Mouse (Mus musculus): Measurements from ENCODE around the gene Mycn. TPM values are rescaled to one million over a fixed set of nuclear protein-coding genes. Genes with fewer than 3 reads are reported as not detected.

Gene Mycn
- total and polyA plus RNA-seq, 2 experiments: 0.54 to 0.65 TPM

- Histone ChIP-seq H3K4me1 (ENCODE audit: control insufficient read depth, insufficient read depth, low read length) (no peaks in the 10 kb centered on the region), H3K27ac (replicated peaks; ENCODE audit: insufficient read depth, low read depth, low read length) (no peak overlapping the region), H3K79me2 (ENCODE audit: control insufficient read depth, insufficient read depth, low read length) (no peaks in the 10 kb centered on the region), H3K4me3 (ENCODE audit: insufficient read depth, low read depth, low read length) (no peak overlapping the region), H3K27me3 (ENCODE audit: control insufficient read depth, insufficient read depth, low read length) (no peaks in the 10 kb centered on the region), H3K9ac (ENCODE audit: low read depth, low read length) (no peak overlapping the region), H3K36me3 (ENCODE audit: control insufficient read depth, insufficient read depth, low read length) (no peaks in the 10 kb centered on the region)
- TF ChIP-seq POLR2A (IDR thresholded peaks at IDR 0.05; ENCODE audit: extremely low read depth, insufficient read depth, low read length) (no peak), CTCF (IDR thresholded peaks at IDR 0.05; ENCODE audit: low read depth, low read length) (no peak)
- WGBS: 73% methylated on average over 8 of the region's 8 CpGs
- DNase-seq (ENCODE audit: extremely low read depth, low read depth, low spot score): no peak
Measured at GRCm38 (mm10) chr12:12972756-12973435, 31.2 kb upstream of the Mycn start.

- no peaks in the 10 kb centered on the region for H3K36me3 ChIP-seq (ENCODE audit: control insufficient read depth, insufficient read depth, low read length)
- H3K4me3 ChIP-seq (ENCODE audit: insufficient read depth, low read depth, low read length): no peak overlapping the region
- no peak overlapping the region for H3K27ac ChIP-seq (replicated peaks; ENCODE audit: insufficient read depth, low read depth, low read length)
- no peak for DNase-seq (ENCODE audit: extremely low read depth, low read depth, low spot score)
- H3K79me2 ChIP-seq (ENCODE audit: control insufficient read depth, insufficient read depth, low read length): no peaks in the 10 kb centered on the region
- WGBS: 76% methylated on average over 2 of the region's 2 CpGs
- H3K27me3 ChIP-seq (ENCODE audit: control insufficient read depth, insufficient read depth, low read length): no peaks in the 10 kb centered on the region
- no peaks in the 10 kb centered on the region for H3K4me1 ChIP-seq (ENCODE audit: control insufficient read depth, insufficient read depth, low read length)
- TF ChIP-seq CTCF (IDR thresholded peaks at IDR 0.05; ENCODE audit: low read depth, low read length): no peak
- no peak for TF ChIP-seq POLR2A (IDR thresholded peaks at IDR 0.05; ENCODE audit: extremely low read depth, insufficient read depth, low read length)
- no peak overlapping the region for H3K9ac ChIP-seq (ENCODE audit: low read depth, low read length)
Measured at GRCm38 (mm10) chr12:12967946-12968345, 26.2 kb upstream of the Mycn start.

- Histone ChIP-seq H3K79me2 (ENCODE audit: control insufficient read depth, insufficient read depth, low read length) (no peaks in the 10 kb centered on the region), H3K27ac (replicated peaks; ENCODE audit: insufficient read depth, low read depth, low read length) (no peak overlapping the region), H3K4me1 (ENCODE audit: control insufficient read depth, insufficient read depth, low read length) (no peaks in the 10 kb centered on the region), H3K27me3 (ENCODE audit: control insufficient read depth, insufficient read depth, low read length) (no peaks in the 10 kb centered on the region), H3K4me3 (ENCODE audit: insufficient read depth, low read depth, low read length) (no peak overlapping the region), H3K9ac (ENCODE audit: low read depth, low read length) (no peak overlapping the region), H3K36me3 (ENCODE audit: control insufficient read depth, insufficient read depth, low read length) (no peaks in the 10 kb centered on the region)
- WGBS: 88% methylated on average over 3 of the region's 3 CpGs
- no peak for DNase-seq (ENCODE audit: extremely low read depth, low read depth, low spot score)
- TF ChIP-seq CTCF (IDR thresholded peaks at IDR 0.05; ENCODE audit: low read depth, low read length) (no peak), POLR2A (IDR thresholded peaks at IDR 0.05; ENCODE audit: extremely low read depth, insufficient read depth, low read length) (no peak)
Measured at GRCm38 (mm10) chr12:12964856-12965255, 23.1 kb upstream of the Mycn start.

GRCm38 (mm10) chr12:12947606-12948005 is 5.9 kb upstream of the Mycn start:
- H3K36me3 ChIP-seq (ENCODE audit: control insufficient read depth, insufficient read depth, low read length): no peaks in the 10 kb centered on the region
- 87% methylated on average over 4 of the region's 4 CpGs for WGBS
- H3K27me3 ChIP-seq (ENCODE audit: control insufficient read depth, insufficient read depth, low read length): no peaks in the 10 kb centered on the region
- no peaks in the 10 kb centered on the region for H3K79me2 ChIP-seq (ENCODE audit: control insufficient read depth, insufficient read depth, low read length)
- DNase-seq (ENCODE audit: extremely low read depth, low read depth, low spot score): no peak
- H3K4me1 ChIP-seq (ENCODE audit: control insufficient read depth, insufficient read depth, low read length): no peaks in the 10 kb centered on the region
- no peak overlapping the region for H3K9ac ChIP-seq (ENCODE audit: low read depth, low read length)
- no peak overlapping the region for H3K27ac ChIP-seq (replicated peaks; ENCODE audit: insufficient read depth, low read depth, low read length)
- no peak for TF ChIP-seq CTCF (IDR thresholded peaks at IDR 0.05; ENCODE audit: low read depth, low read length)
- TF ChIP-seq POLR2A (IDR thresholded peaks at IDR 0.05; ENCODE audit: extremely low read depth, insufficient read depth, low read length): no peak
- H3K4me3 ChIP-seq (ENCODE audit: insufficient read depth, low read depth, low read length): no peak overlapping the region

- TF ChIP-seq POLR2A (IDR thresholded peaks at IDR 0.05; ENCODE audit: extremely low read depth, insufficient read depth, low read length) (no peak), CTCF (IDR thresholded peaks at IDR 0.05; ENCODE audit: low read depth, low read length) (no peak)
- Histone ChIP-seq H3K4me1 (ENCODE audit: control insufficient read depth, insufficient read depth, low read length) (peaks cover 12% of the 10 kb centered on the region), H3K79me2 (ENCODE audit: control insufficient read depth, insufficient read depth, low read length) (0 out of 2 replicates have a peak, but pooled peaks cover 3% of the 10 kb centered on the region), H3K9ac (ENCODE audit: low read depth, low read length) (no peak overlapping the region), H3K27ac (replicated peaks; ENCODE audit: insufficient read depth, low read depth, low read length) (no peak overlapping the region), H3K27me3 (ENCODE audit: control insufficient read depth, insufficient read depth, low read length) (0 out of 2 replicates have a peak, but pooled peaks cover 2% of the 10 kb centered on the region), H3K4me3 (ENCODE audit: insufficient read depth, low read depth, low read length) (no peak overlapping the region), H3K36me3 (ENCODE audit: control insufficient read depth, insufficient read depth, low read length) (no peaks in the 10 kb centered on the region)
- no peak for DNase-seq (ENCODE audit: extremely low read depth, low read depth, low spot score)
- 87% methylated on average over 6 of the region's 6 CpGs for WGBS
Measured at GRCm38 (mm10) chr12:12943288-12943687, 1.6 kb upstream of the Mycn start.

- TF ChIP-seq POLR2A (IDR thresholded peaks at IDR 0.05; ENCODE audit: extremely low read depth, insufficient read depth, low read length) (no peak), CTCF (IDR thresholded peaks at IDR 0.05; ENCODE audit: low read depth, low read length) (peak; percentile 82)
- Histone ChIP-seq H3K9ac (ENCODE audit: low read depth, low read length) (peak overlapping the region; percentile 30; the same call in 1 of the 2 replicates), H3K4me3 (ENCODE audit: insufficient read depth, low read depth, low read length) (peak overlapping the region; percentile 74), H3K79me2 (ENCODE audit: control insufficient read depth, insufficient read depth, low read length) (0 out of 2 replicates have a peak, but pooled peaks cover 3% of the 10 kb centered on the region), H3K36me3 (ENCODE audit: control insufficient read depth, insufficient read depth, low read length) (no peaks in the 10 kb centered on the region), H3K27ac (replicated peaks; ENCODE audit: insufficient read depth, low read depth, low read length) (no peak overlapping the region), H3K27me3 (ENCODE audit: control insufficient read depth, insufficient read depth, low read length) (0 out of 2 replicates have a peak, but pooled peaks cover 2% of the 10 kb centered on the region), H3K4me1 (ENCODE audit: control insufficient read depth, insufficient read depth, low read length) (peaks cover 12% of the 10 kb centered on the region)
- WGBS: 4% methylated on average over 47 of the region's 47 CpGs
- DNase-seq (ENCODE audit: extremely low read depth, low read depth, low spot score): peak; percentile 43
Measured at GRCm38 (mm10) chr12:12942364-12943050, 793 bp upstream of the Mycn start.

Data from liver, adult 2 months (tissue).